Mouse (Mus musculus): ENCODE measurements around the gene Psd. TPM values are rescaled to one million over a fixed set of nuclear protein-coding genes. Genes with fewer than 3 reads are reported as not detected.
A peak's percentile ranks its signal among the peaks of the same experiment; 100 is the strongest.

Psd gene
- polyA plus RNA-seq, 1 experiment = 1.4 TPM

DNA sequence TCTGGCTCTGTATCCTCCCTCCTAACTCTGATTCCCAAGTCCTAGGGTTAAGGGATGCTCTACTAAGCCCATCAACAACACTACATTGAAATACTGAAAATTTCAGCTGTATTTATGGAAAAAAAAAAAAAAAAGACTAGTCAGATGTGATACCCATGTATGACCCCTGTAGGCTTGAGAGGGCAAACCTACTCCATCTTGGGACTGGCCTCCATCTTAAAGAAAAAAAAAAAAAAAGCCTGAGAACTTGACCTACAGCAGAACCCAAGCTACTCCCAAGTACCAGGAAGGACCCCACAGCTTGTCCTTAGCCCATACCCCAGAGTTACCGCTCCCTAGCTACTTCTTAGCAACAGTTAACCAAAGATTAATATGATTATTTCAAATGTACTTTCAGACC lies 20.2 kb upstream of the Psd start:
- Histone ChIP-seq H3K27ac (ENCODE audit: insufficient read depth, low read length) (no peak overlapping the region), H3K4me1 (ENCODE audit: control insufficient read depth, insufficient read depth, low read length) (no peaks in the 10 kb centered on the region), H3K36me3 (ENCODE audit: control insufficient read depth, insufficient read depth, low read length, poor library complexity, severe bottlenecking) (no peaks in the 10 kb centered on the region), H3K9me3 (replicated peaks; ENCODE audit: control insufficient read depth, insufficient read depth, low read length, poor library complexity, severe bottlenecking) (no peaks in the 10 kb centered on the region), H3K4me3 (ENCODE audit: low read depth, low read length) (no peak overlapping the region), H3K9ac (ENCODE audit: low read depth, poor library complexity, severe bottlenecking) (no peak overlapping the region), H3K27me3 (ENCODE audit: control insufficient read depth, insufficient read depth, low read length, poor library complexity, severe bottlenecking) (no peaks in the 10 kb centered on the region)
- TF ChIP-seq EP300 (IDR thresholded peaks at IDR 0.05; ENCODE audit: insufficient read depth, low read depth, low read length) (no peak), CTCF (IDR thresholded peaks at IDR 0.05; ENCODE audit: low read depth, low read length) (no peak), POLR2A (IDR thresholded peaks at IDR 0.05; ENCODE audit: insufficient read depth, low read length) (no peak)

DNA sequence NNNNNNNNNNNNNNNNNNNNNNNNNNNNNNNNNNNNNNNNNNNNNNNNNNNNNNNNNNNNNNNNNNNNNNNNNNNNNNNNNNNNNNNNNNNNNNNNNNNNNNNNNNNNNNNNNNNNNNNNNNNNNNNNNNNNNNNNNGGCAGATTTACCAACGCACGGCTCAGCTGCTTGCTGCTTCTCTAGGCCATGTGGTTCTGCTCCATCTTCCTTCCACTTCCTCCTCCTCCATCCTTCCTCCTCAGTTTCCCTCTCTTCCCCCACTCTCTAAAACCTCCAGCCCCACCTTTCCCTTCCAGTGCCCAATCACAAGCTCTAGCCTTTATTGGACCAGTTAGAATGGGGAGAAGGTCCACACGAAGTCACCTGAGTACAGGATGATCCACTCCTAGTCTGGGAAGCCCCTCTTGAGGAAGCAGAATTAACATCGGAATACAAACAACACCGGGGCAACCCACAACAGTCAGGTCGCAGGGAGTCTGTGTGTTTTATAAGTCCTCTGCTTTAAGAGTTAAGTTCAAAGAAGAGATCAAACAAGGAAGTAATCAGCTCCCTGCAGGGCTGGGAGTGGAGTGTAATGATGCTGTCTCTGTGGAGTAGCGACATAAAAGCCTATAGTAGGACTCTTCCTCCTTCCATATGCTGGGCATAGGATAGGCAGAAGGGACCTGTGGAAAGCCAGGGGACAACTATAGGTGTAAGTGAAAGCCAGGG lies 17.9 kb upstream of the Psd start:
- TF ChIP-seq CTCF (IDR thresholded peaks at IDR 0.05; ENCODE audit: low read depth, low read length) (no peak), POLR2A (IDR thresholded peaks at IDR 0.05; ENCODE audit: insufficient read depth, low read length) (no peak), EP300 (IDR thresholded peaks at IDR 0.05; ENCODE audit: insufficient read depth, low read depth, low read length) (no peak)
- Histone ChIP-seq H3K4me1 (ENCODE audit: control insufficient read depth, insufficient read depth, low read length) (no peaks in the 10 kb centered on the region), H3K36me3 (ENCODE audit: control insufficient read depth, insufficient read depth, low read length, poor library complexity, severe bottlenecking) (no peaks in the 10 kb centered on the region), H3K9ac (ENCODE audit: low read depth, poor library complexity, severe bottlenecking) (no peak overlapping the region), H3K4me3 (ENCODE audit: low read depth, low read length) (no peak overlapping the region), H3K27me3 (ENCODE audit: control insufficient read depth, insufficient read depth, low read length, poor library complexity, severe bottlenecking) (no peaks in the 10 kb centered on the region), H3K27ac (ENCODE audit: insufficient read depth, low read length) (no peak overlapping the region), H3K9me3 (replicated peaks; ENCODE audit: control insufficient read depth, insufficient read depth, low read length, poor library complexity, severe bottlenecking) (no peaks in the 10 kb centered on the region)

DNA sequence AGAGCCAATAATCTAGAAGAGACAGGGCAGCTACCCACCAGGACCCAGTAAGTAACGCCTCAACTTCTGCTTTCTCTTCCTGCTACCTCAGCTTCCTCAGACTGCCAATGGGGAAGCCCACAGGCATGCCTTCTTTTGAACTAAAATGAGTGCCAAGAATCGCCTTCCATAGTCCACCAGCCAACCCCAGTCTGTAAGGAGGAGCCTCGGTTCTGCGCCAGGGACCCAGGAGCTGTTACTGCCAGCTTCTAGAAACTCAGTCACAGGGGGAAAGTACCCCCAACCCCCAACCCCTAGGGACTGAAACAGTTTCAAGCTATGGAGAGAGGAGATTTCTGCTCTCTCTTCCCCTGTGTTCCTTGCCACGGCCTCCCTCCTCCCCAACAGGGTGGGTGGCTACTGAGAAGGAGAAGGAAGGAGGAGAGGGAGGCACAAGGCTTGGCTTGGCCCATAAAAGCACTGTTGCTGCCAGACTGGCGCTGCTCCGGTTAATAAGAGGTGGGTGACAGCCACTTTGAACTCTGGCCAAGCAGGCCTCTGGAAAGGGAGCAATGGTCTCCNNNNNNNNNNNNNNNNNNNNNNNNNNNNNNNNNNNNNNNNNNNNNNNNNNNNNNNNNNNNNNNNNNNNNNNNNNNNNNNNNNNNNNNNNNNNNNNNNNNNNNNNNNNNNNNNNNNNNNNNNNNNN lies 12.5 kb upstream of the Psd start:
- no peaks in the 10 kb centered on the region for H3K4me1 ChIP-seq (ENCODE audit: control insufficient read depth, insufficient read depth, low read length)
- no peak overlapping the region for H3K27ac ChIP-seq (ENCODE audit: insufficient read depth, low read length)
- peak overlapping the region; percentile 41 for H3K9ac ChIP-seq (ENCODE audit: low read depth, poor library complexity, severe bottlenecking)
- no peak for TF ChIP-seq EP300 (IDR thresholded peaks at IDR 0.05; ENCODE audit: insufficient read depth, low read depth, low read length)
- no peak for TF ChIP-seq POLR2A (IDR thresholded peaks at IDR 0.05; ENCODE audit: insufficient read depth, low read length)
- no peak for TF ChIP-seq CTCF (IDR thresholded peaks at IDR 0.05; ENCODE audit: low read depth, low read length)
- no peaks in the 10 kb centered on the region for H3K27me3 ChIP-seq (ENCODE audit: control insufficient read depth, insufficient read depth, low read length, poor library complexity, severe bottlenecking)
- H3K36me3 ChIP-seq (ENCODE audit: control insufficient read depth, insufficient read depth, low read length, poor library complexity, severe bottlenecking) = no peaks in the 10 kb centered on the region
- H3K4me3 ChIP-seq (ENCODE audit: low read depth, low read length) = no peak overlapping the region
- H3K9me3 ChIP-seq (replicated peaks; ENCODE audit: control insufficient read depth, insufficient read depth, low read length, poor library complexity, severe bottlenecking) = no peaks in the 10 kb centered on the region

DNA sequence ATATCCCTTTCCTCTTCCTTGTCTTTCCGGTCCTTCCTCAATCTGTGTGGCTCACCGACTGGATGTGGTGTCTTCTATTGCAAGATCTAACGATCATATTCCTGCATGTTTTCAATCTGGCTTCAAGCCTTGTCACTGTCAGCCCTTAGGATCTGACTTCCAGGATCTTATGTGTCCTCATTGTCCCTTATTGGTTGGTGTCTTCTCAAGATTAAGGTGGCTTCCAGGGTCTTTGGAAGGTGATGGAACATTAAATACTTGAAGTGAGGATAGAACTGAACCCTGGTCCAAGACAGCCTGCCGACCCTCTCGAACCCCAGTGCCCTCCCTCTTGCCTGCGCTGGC lies 12.0 kb upstream of the Psd start:
- TF ChIP-seq EP300 (IDR thresholded peaks at IDR 0.05; ENCODE audit: insufficient read depth, low read depth, low read length) = no peak
- TF ChIP-seq CTCF (IDR thresholded peaks at IDR 0.05; ENCODE audit: low read depth, low read length) = no peak
- Histone ChIP-seq H3K4me3 (ENCODE audit: low read depth, low read length) (no peak overlapping the region), H3K27me3 (ENCODE audit: control insufficient read depth, insufficient read depth, low read length, poor library complexity, severe bottlenecking) (no peaks in the 10 kb centered on the region), H3K9me3 (replicated peaks; ENCODE audit: control insufficient read depth, insufficient read depth, low read length, poor library complexity, severe bottlenecking) (no peaks in the 10 kb centered on the region), H3K36me3 (ENCODE audit: control insufficient read depth, insufficient read depth, low read length, poor library complexity, severe bottlenecking) (no peaks in the 10 kb centered on the region), H3K9ac (ENCODE audit: low read depth, poor library complexity, severe bottlenecking) (peak overlapping the region; percentile 41), H3K27ac (ENCODE audit: insufficient read depth, low read length) (0 out of 2 replicates have a peak overlapping the region, but pooled peaks have one; percentile 11), H3K4me1 (ENCODE audit: control insufficient read depth, insufficient read depth, low read length) (no peaks in the 10 kb centered on the region)

DNA sequence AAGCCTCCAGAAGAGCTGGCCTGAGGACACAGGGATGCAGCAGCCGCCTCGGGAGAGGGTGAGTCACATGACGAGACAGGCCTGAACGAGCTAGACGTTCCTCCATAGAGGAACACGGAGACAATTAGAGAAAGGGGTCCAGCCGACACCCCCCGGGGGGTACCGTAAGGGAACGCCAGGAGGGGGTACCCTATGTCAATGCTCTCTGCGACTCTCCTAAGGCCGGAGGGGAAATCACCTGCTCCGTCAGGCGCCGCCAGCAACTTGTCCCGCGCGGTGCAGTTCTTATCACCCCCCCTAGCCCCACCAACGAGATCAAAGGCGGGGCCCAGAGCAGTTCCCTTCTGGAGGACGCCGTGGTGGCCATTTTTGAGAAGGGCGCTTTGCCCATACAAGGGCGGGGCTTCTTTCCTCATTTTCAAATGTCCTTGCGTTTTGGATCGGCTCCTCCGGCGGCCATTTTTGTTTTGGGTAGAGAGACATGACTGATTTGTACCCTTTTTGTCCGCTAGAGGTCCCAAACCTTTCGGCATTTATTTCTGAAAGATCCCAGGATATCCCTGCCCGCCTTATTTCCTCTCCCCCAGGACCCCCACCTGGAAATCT lies 11.5 kb upstream of the Psd start, which contains the start of gene Cuedc2:
Gene Cuedc2, minus strand, starts transcription at position 372 of the 606 bp plus-strand sequence.
- Histone ChIP-seq H3K9ac (ENCODE audit: low read depth, poor library complexity, severe bottlenecking) (peak within 1 kb of the TSS; percentile 78), H3K27ac (ENCODE audit: insufficient read depth, low read length) (0 out of 2 replicates have a peak within 1 kb of the TSS, but pooled peaks have one; percentile 11), H3K36me3 (ENCODE audit: control insufficient read depth, insufficient read depth, low read length, poor library complexity, severe bottlenecking) (no peaks in the 10 kb centered on the region), H3K4me3 (ENCODE audit: low read depth, low read length) (peak within 1 kb of the TSS; percentile 74), H3K9me3 (replicated peaks; ENCODE audit: control insufficient read depth, insufficient read depth, low read length, poor library complexity, severe bottlenecking) (no peaks in the 10 kb centered on the region), H3K4me1 (ENCODE audit: control insufficient read depth, insufficient read depth, low read length) (no peaks in the 10 kb centered on the region), H3K27me3 (ENCODE audit: control insufficient read depth, insufficient read depth, low read length, poor library complexity, severe bottlenecking) (no peaks in the 10 kb centered on the region)
- TF ChIP-seq POLR2A (IDR thresholded peaks at IDR 0.05; ENCODE audit: insufficient read depth, low read length) (no peak), EP300 (IDR thresholded peaks at IDR 0.05; ENCODE audit: insufficient read depth, low read depth, low read length) (no peak), CTCF (IDR thresholded peaks at IDR 0.05; ENCODE audit: low read depth, low read length) (no peak)
